Mouse (Mus musculus) spleen, adult 2 months (tissue): ENCODE data around the gene Hmgb3.

ENCODE experiments used
- CTCF ChIP-seq: fragments of 200-500 bp; IDR thresholded peaks from 2 replicates; pipeline ENCODE4 v1.5.1; 2011; ENCODE audit warnings: mild to moderate bottlenecking, inconsistent platforms; ENCODE audit not compliant: insufficient read depth, insufficient read length, insufficient replicate concordance; ENCODE audit errors: extremely low read depth
- POLR2A ChIP-seq: fragments of 200-500 bp; IDR thresholded peaks from 2 replicates; pipeline ENCODE4 v1.6.1; 2011; ENCODE audit warnings: low read depth, low read length, inconsistent platforms

- TF ChIP-seq POLR2A (no peak), CTCF (no peak)
These were observed 19.8 kb downstream of the Hmgb3 start for GRCm38 (mm10) chrX:71575550-71575949.
